Mouse (Mus musculus): Measurements from ENCODE around the gene Gas7. TPM values are rescaled to one million over a fixed set of nuclear protein-coding genes. Genes with fewer than 3 reads are reported as not detected.

The Gas7 gene
- polyA plus RNA-seq, 1 experiment from 2014 or later = 8.4 TPM

GRCm38 (mm10) chr11:67712976-67713375, 257.7 kb downstream of the Gas7 start:
- Histone ChIP-seq H3K27me3 (replicated peaks; ENCODE audit: control insufficient read depth, insufficient read depth, low read length) (no peaks in the 10 kb centered on the region), H3K9me3 (ENCODE audit: control insufficient read depth, low read length) (no peaks in the 10 kb centered on the region), H3K36me3 (ENCODE audit: control insufficient read depth, insufficient read depth, low read length) (no peaks in the 10 kb centered on the region), H3K27ac (ENCODE audit: low read length) (no peak overlapping the region), H3K9ac (ENCODE audit: low read depth, low read length) (no peak overlapping the region), H3K4me2 (ENCODE audit: low read depth, low read length) (no peak overlapping the region), H3K4me3 (ENCODE audit: low read length) (no peak overlapping the region), H3K4me1 (ENCODE audit: control insufficient read depth, insufficient read depth, low read length) (no peaks in the 10 kb centered on the region)
- no peak for ATAC-seq
- WGBS = 70% methylated on average over 4 of the region's 4 CpGs

- Histone ChIP-seq H3K4me3 (ENCODE audit: low read length) (no peak overlapping the region), H3K9ac (ENCODE audit: low read depth, low read length) (no peak overlapping the region), H3K4me1 (ENCODE audit: control insufficient read depth, insufficient read depth, low read length) (no peaks in the 10 kb centered on the region), H3K27me3 (replicated peaks; ENCODE audit: control insufficient read depth, insufficient read depth, low read length) (no peaks in the 10 kb centered on the region), H3K36me3 (ENCODE audit: control insufficient read depth, insufficient read depth, low read length) (no peaks in the 10 kb centered on the region), H3K4me2 (ENCODE audit: low read depth, low read length) (no peak overlapping the region), H3K27ac (ENCODE audit: low read length) (no peak overlapping the region), H3K9me3 (ENCODE audit: control insufficient read depth, low read length) (no peaks in the 10 kb centered on the region)
- WGBS = 89% methylated on average over 4 of the region's 4 CpGs
- no peak for ATAC-seq
Measured at GRCm38 (mm10) chr11:67715382-67715781, 260.1 kb downstream of the Gas7 start.

GRCm38 (mm10) chr11:67721485-67721884, 266.2 kb downstream of the Gas7 start:
- Histone ChIP-seq H3K9me3 (ENCODE audit: control insufficient read depth, low read length) (no peaks in the 10 kb centered on the region), H3K9ac (ENCODE audit: low read depth, low read length) (no peak overlapping the region), H3K4me1 (ENCODE audit: control insufficient read depth, insufficient read depth, low read length) (0 out of 2 replicates have a peak, but pooled peaks cover 3% of the 10 kb centered on the region), H3K4me3 (ENCODE audit: low read length) (no peak overlapping the region), H3K36me3 (ENCODE audit: control insufficient read depth, insufficient read depth, low read length) (no peaks in the 10 kb centered on the region), H3K4me2 (ENCODE audit: low read depth, low read length) (no peak overlapping the region), H3K27ac (ENCODE audit: low read length) (no peak overlapping the region), H3K27me3 (replicated peaks; ENCODE audit: control insufficient read depth, insufficient read depth, low read length) (no peaks in the 10 kb centered on the region)
- ATAC-seq = no peak
- 78% methylated on average over 5 of the region's 5 CpGs for whole genome bisulfite sequencing

- 36% methylated on average over 7 of the region's 7 CpGs for WGBS
Measured at GRCm38 (mm10) chr11:67722399-67723156, 267.3 kb downstream of the Gas7 start.

GRCm38 (mm10) chr11:67723231-67724013, 268.2 kb downstream of the Gas7 start:
- ATAC-seq = no peak
- Histone ChIP-seq H3K4me2 (ENCODE audit: low read depth, low read length) (no peak overlapping the region), H3K4me3 (ENCODE audit: low read length) (no peak overlapping the region), H3K9ac (ENCODE audit: low read depth, low read length) (no peak overlapping the region), H3K4me1 (ENCODE audit: control insufficient read depth, insufficient read depth, low read length) (0 out of 2 replicates have a peak, but pooled peaks cover 3% of the 10 kb centered on the region), H3K36me3 (ENCODE audit: control insufficient read depth, insufficient read depth, low read length) (no peaks in the 10 kb centered on the region), H3K27me3 (replicated peaks; ENCODE audit: control insufficient read depth, insufficient read depth, low read length) (no peaks in the 10 kb centered on the region), H3K27ac (ENCODE audit: low read length) (no peak overlapping the region), H3K9me3 (ENCODE audit: control insufficient read depth, low read length) (no peaks in the 10 kb centered on the region)
- 70% methylated on average over 8 of the region's 8 CpGs for WGBS

More at GRCm38 (mm10) chr11:67722399-67723156, 267.3 kb downstream of the Gas7 start:
- no peak overlapping the region for H3K4me2 ChIP-seq (ENCODE audit: low read depth, low read length)
- H3K9me3 ChIP-seq (ENCODE audit: control insufficient read depth, low read length) = no peaks in the 10 kb centered on the region
- ATAC-seq = 0 out of 2 replicates have a peak, but pooled peaks have one; percentile 42
- no peaks in the 10 kb centered on the region for H3K27me3 ChIP-seq (replicated peaks; ENCODE audit: control insufficient read depth, insufficient read depth, low read length)
- no peak overlapping the region for H3K27ac ChIP-seq (ENCODE audit: low read length)
- no peak overlapping the region for H3K9ac ChIP-seq (ENCODE audit: low read depth, low read length)
- no peaks in the 10 kb centered on the region for H3K36me3 ChIP-seq (ENCODE audit: control insufficient read depth, insufficient read depth, low read length)
- no peak overlapping the region for H3K4me3 ChIP-seq (ENCODE audit: low read length)
- H3K4me1 ChIP-seq (ENCODE audit: control insufficient read depth, insufficient read depth, low read length) = 0 out of 2 replicates have a peak, but pooled peaks cover 3% of the 10 kb centered on the region

GRCm38 (mm10) chr11:67727095-67727494, 271.9 kb downstream of the Gas7 start:
- H3K9ac ChIP-seq (ENCODE audit: low read depth, low read length) = no peak overlapping the region
- 66% methylated on average over 6 of the region's 6 CpGs for WGBS
- H3K27me3 ChIP-seq (replicated peaks; ENCODE audit: control insufficient read depth, insufficient read depth, low read length) = no peaks in the 10 kb centered on the region
- no peak overlapping the region for H3K4me2 ChIP-seq (ENCODE audit: low read depth, low read length)
- H3K4me3 ChIP-seq (ENCODE audit: low read length) = no peak overlapping the region
- H3K9me3 ChIP-seq (ENCODE audit: control insufficient read depth, low read length) = no peaks in the 10 kb centered on the region
- H3K4me1 ChIP-seq (ENCODE audit: control insufficient read depth, insufficient read depth, low read length) = no peaks in the 10 kb centered on the region
- H3K36me3 ChIP-seq (ENCODE audit: control insufficient read depth, insufficient read depth, low read length) = no peaks in the 10 kb centered on the region
- no peak overlapping the region for H3K27ac ChIP-seq (ENCODE audit: low read length)
- ATAC-seq = no peak

GRCm38 (mm10) chr11:67728726-67729125, 273.5 kb downstream of the Gas7 start:
- H3K9me3 ChIP-seq (ENCODE audit: control insufficient read depth, low read length) = no peaks in the 10 kb centered on the region
- no peaks in the 10 kb centered on the region for H3K36me3 ChIP-seq (ENCODE audit: control insufficient read depth, insufficient read depth, low read length)
- H3K27ac ChIP-seq (ENCODE audit: low read length) = no peak overlapping the region
- no peaks in the 10 kb centered on the region for H3K27me3 ChIP-seq (replicated peaks; ENCODE audit: control insufficient read depth, insufficient read depth, low read length)
- H3K4me3 ChIP-seq (ENCODE audit: low read length) = no peak overlapping the region
- ATAC-seq = no peak
- no peak overlapping the region for H3K4me2 ChIP-seq (ENCODE audit: low read depth, low read length)
- no peak overlapping the region for H3K9ac ChIP-seq (ENCODE audit: low read depth, low read length)
- H3K4me1 ChIP-seq (ENCODE audit: control insufficient read depth, insufficient read depth, low read length) = no peaks in the 10 kb centered on the region

GRCm38 (mm10) chr11:67731056-67731455, 275.8 kb downstream of the Gas7 start:
- H3K4me3 ChIP-seq (ENCODE audit: low read length) = no peak overlapping the region
- 100% methylated on average over 2 of the region's 2 CpGs for WGBS
- no peaks in the 10 kb centered on the region for H3K27me3 ChIP-seq (replicated peaks; ENCODE audit: control insufficient read depth, insufficient read depth, low read length)
- ATAC-seq = no peak
- no peak overlapping the region for H3K4me2 ChIP-seq (ENCODE audit: low read depth, low read length)
- H3K4me1 ChIP-seq (ENCODE audit: control insufficient read depth, insufficient read depth, low read length) = no peaks in the 10 kb centered on the region
- no peaks in the 10 kb centered on the region for H3K36me3 ChIP-seq (ENCODE audit: control insufficient read depth, insufficient read depth, low read length)
- no peaks in the 10 kb centered on the region for H3K9me3 ChIP-seq (ENCODE audit: control insufficient read depth, low read length)
- no peak overlapping the region for H3K27ac ChIP-seq (ENCODE audit: low read length)
- H3K9ac ChIP-seq (ENCODE audit: low read depth, low read length) = no peak overlapping the region

- no peak overlapping the region for H3K27ac ChIP-seq (ENCODE audit: low read length)
- no peak for ATAC-seq
- no peak overlapping the region for H3K4me3 ChIP-seq (ENCODE audit: low read length)
- no peaks in the 10 kb centered on the region for H3K4me1 ChIP-seq (ENCODE audit: control insufficient read depth, insufficient read depth, low read length)
- no peaks in the 10 kb centered on the region for H3K9me3 ChIP-seq (ENCODE audit: control insufficient read depth, low read length)
- H3K4me2 ChIP-seq (ENCODE audit: low read depth, low read length) = no peak overlapping the region
- no peaks in the 10 kb centered on the region for H3K36me3 ChIP-seq (ENCODE audit: control insufficient read depth, insufficient read depth, low read length)
- no peak overlapping the region for H3K9ac ChIP-seq (ENCODE audit: low read depth, low read length)
- no peaks in the 10 kb centered on the region for H3K27me3 ChIP-seq (replicated peaks; ENCODE audit: control insufficient read depth, insufficient read depth, low read length)
- WGBS = 69% methylated on average over 1 of the region's 1 CpGs
Measured at GRCm38 (mm10) chr11:67733726-67734125, 278.5 kb downstream of the Gas7 start.

Data from intestine, embryonic 16.5 days (tissue).